Mouse (Mus musculus): ENCODE results near the gene Ccnb1ip1. TPM values are rescaled to one million over a fixed set of nuclear protein-coding genes. Genes with fewer than 3 reads are reported as not detected.

Ccnb1ip1 gene
- polyA plus RNA-seq, 1 experiment, result not detected

GRCm38 (mm10) chr14:50740334-50740733, 67.2 kb downstream of the Ccnb1ip1 start:
- TF ChIP-seq CTCF (IDR thresholded peaks at IDR 0.05; ENCODE audit: extremely low read depth, insufficient read length, insufficient replicate concordance, low read depth, low read length), result no peak
- no peak for TF ChIP-seq POLR2A (IDR thresholded peaks at IDR 0.05; ENCODE audit: low read depth, low read length)
- Histone ChIP-seq H3K27ac (ENCODE audit: insufficient read depth, low read depth, low read length) (no peak overlapping the region), H3K27me3 (ENCODE audit: control insufficient read depth, insufficient read depth, low read length) (no peaks in the 10 kb centered on the region), H3K36me3 (ENCODE audit: control insufficient read depth, insufficient read depth, low read length) (no peaks in the 10 kb centered on the region), H3K4me3 (ENCODE audit: low read depth, low read length) (no peak overlapping the region), H3K4me1 (ENCODE audit: control insufficient read depth, insufficient read depth, insufficient read length, low read length) (no peaks in the 10 kb centered on the region)
- 74% methylated on average over 2 of the region's 2 CpGs for WGBS

Other genes starting within 250 kb of the Ccnb1ip1 start
- gene Olfr744, start 192.9 kb downstream of the Ccnb1ip1 start, polyA plus RNA-seq (2012; rRNA removed), result not detected in 2 replicates
- not detected in 2 replicates for gene Olfr745, start 168.3 kb downstream of the Ccnb1ip1 start, polyA plus RNA-seq (2012; rRNA removed)
- not detected in 2 replicates for gene Olfr746, start 160.6 kb downstream of the Ccnb1ip1 start, polyA plus RNA-seq (2012; rRNA removed)
- gene Olfr747, start 114.5 kb downstream of the Ccnb1ip1 start, polyA plus RNA-seq (2012; rRNA removed), result not detected in 2 replicates
- not detected in 2 replicates for gene Olfr748, start 100.4 kb downstream of the Ccnb1ip1 start, polyA plus RNA-seq (2012; rRNA removed)
- not detected in 2 replicates for gene Olfr749, start 62.6 kb downstream of the Ccnb1ip1 start, polyA plus RNA-seq (2012; rRNA removed)
- 6.8 and 13.5 TPM in 2 replicates for gene Ttc5, start 22.2 kb downstream of the Ccnb1ip1 start, polyA plus RNA-seq (2012; rRNA removed)
- 2.9 and 5.8 TPM in 2 replicates for gene Parp2, start 109 bp upstream of the Ccnb1ip1 start, polyA plus RNA-seq (2012; rRNA removed)
- gene Tep1, start 62.8 kb upstream of the Ccnb1ip1 start, polyA plus RNA-seq (2012; rRNA removed), result 48.1 and 105 TPM in 2 replicates
- 0.29 and 1.7 TPM in 2 replicates for gene Klhl33, start 89.8 kb upstream of the Ccnb1ip1 start, polyA plus RNA-seq (2012; rRNA removed)
- gene Osgep, start 117.2 kb upstream of the Ccnb1ip1 start, polyA plus RNA-seq (2012; rRNA removed), result 65.0 and 97.3 TPM in 2 replicates
- gene Apex1, start 117.2 kb upstream of the Ccnb1ip1 start, polyA plus RNA-seq (2012; rRNA removed), result 9.6 and 20.0 TPM in 2 replicates
- gene Pip4p1, start 123.1 kb upstream of the Ccnb1ip1 start, polyA plus RNA-seq (2012; rRNA removed), result 50.9 and 93.1 TPM in 2 replicates
- 59.2 and 116 TPM in 2 replicates for gene Pnp, start 123.3 kb upstream of the Ccnb1ip1 start, polyA plus RNA-seq (2012; rRNA removed)
- not detected in 2 replicates for gene Gm49342, start 136.8 kb upstream of the Ccnb1ip1 start, polyA plus RNA-seq (2012; rRNA removed)
- gene Pnp2, start 148.3 kb upstream of the Ccnb1ip1 start, polyA plus RNA-seq (2012; rRNA removed), result 63.7 and 87.2 TPM in 2 replicates
- not detected in 2 replicates for gene Rnase10, start 200.0 kb upstream of the Ccnb1ip1 start, polyA plus RNA-seq (2012; rRNA removed)
- gene Rnase9, start 234.1 kb upstream of the Ccnb1ip1 start, polyA plus RNA-seq (2012; rRNA removed), result not detected in 2 replicates
- gene Rnase11, start 242.4 kb upstream of the Ccnb1ip1 start, polyA plus RNA-seq (2012; rRNA removed), result not detected in 2 replicates
- not detected in 2 replicates for gene Rnase12, start 249.9 kb upstream of the Ccnb1ip1 start, polyA plus RNA-seq (2012; rRNA removed)